Mouse (Mus musculus): ENCODE results near the gene Foxo3. TPM values are rescaled to one million over a fixed set of nuclear protein-coding genes. Genes with fewer than 3 reads are reported as not detected.

Gene Foxo3
- polyA plus RNA-seq, 3 experiments from 2014 or later, result 6.6 to 11.9 (median 9.2) TPM

GRCm38 (mm10) chr10:42221996-42222395, 54.6 kb downstream of the Foxo3 start:
- no peak for ATAC-seq

GRCm38 (mm10) chr10:42221136-42221891, 55.2 kb downstream of the Foxo3 start:
- ATAC-seq, result no peak

DNA sequence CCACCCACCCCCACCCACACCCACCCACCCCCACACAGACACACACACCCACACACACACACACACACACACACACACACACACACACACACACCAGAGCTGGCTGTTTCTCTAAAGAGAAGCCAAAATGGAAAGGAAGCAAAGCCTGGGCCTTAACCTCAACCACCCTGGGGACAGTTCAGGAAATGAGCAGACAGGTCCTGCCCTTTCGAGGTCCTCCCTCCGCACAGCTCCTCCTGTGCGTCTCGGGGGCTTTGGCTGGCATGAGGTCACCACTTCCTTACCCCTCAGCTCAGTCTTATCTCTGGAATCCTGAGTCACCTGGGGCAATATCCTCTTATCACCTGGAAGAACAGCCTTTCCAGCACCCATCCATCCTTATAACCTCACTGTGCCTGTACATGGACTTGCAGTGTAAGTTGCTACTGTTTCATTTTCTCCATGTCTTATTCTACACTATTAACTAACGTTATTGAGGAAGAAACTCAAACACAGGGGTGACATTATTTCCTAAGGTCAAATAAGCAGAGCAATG, 56.1 kb downstream of the Foxo3 start:
- no peak for ATAC-seq

- ATAC-seq, result no peak
Measured at GRCm38 (mm10) chr10:42211407-42211806, 65.1 kb downstream of the Foxo3 start.

DNA sequence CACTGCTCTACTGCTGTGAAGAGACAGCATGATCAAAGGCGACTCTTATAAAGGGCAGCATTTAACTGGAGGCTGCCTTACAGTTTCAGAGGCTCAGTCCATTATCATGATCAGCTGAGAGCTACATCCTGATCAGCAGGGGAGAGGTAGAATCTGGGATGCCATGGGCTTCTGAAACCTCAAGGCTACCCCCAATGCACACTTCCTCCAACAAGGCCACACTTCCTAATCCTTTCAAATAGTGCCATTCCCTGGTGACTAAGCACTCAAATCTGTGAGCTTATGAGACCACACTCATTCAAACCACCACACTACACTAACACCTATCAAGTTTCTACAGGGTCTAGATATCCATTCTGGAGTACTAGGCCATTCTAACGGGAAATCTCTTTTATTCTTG, 65.9 kb downstream of the Foxo3 start:
- ATAC-seq, result no peak

DNA sequence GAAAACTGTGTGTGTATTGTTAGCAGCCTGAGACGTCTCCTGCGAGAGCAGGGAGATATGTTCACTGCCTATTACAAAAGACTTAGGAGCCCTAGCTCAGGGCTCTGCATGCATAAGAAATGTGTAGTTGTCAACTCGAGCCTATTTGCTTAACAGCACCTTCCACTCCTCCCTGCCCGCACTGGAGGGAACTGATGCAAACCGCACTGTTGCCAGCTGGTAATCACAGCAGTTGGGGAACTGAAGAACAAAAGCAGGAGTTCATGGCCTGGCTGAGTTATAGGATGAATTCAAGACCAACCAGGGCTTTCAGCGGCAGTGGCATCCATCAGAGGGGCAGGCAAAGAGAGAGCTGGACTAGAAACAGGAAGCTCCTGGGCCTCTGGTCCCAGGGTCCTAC, 66.7 kb downstream of the Foxo3 start:
- ATAC-seq, result no peak

DNA sequence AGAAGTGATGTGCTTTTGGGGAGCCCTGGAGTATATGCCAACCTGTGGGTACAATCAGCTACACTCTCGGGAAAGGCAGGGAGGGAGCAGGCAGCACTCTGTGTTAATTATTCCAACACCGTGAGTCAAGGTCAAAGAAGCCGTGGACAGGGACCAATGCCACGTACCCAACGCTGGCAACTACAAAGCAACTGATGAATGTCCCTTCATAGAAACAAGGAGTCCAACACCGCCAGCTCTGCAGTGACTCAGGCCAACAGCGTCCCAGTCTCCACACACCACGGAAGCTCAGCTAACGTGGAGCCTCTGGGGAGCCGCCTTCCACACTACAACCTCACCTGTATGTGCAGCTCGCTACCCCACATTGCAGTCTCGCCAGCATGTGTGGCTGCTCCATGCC, 68.9 kb downstream of the Foxo3 start:
- ATAC-seq, result no peak

GRCm38 (mm10) chr10:42204768-42205412, 71.7 kb downstream of the Foxo3 start:
- no peak for ATAC-seq

DNA sequence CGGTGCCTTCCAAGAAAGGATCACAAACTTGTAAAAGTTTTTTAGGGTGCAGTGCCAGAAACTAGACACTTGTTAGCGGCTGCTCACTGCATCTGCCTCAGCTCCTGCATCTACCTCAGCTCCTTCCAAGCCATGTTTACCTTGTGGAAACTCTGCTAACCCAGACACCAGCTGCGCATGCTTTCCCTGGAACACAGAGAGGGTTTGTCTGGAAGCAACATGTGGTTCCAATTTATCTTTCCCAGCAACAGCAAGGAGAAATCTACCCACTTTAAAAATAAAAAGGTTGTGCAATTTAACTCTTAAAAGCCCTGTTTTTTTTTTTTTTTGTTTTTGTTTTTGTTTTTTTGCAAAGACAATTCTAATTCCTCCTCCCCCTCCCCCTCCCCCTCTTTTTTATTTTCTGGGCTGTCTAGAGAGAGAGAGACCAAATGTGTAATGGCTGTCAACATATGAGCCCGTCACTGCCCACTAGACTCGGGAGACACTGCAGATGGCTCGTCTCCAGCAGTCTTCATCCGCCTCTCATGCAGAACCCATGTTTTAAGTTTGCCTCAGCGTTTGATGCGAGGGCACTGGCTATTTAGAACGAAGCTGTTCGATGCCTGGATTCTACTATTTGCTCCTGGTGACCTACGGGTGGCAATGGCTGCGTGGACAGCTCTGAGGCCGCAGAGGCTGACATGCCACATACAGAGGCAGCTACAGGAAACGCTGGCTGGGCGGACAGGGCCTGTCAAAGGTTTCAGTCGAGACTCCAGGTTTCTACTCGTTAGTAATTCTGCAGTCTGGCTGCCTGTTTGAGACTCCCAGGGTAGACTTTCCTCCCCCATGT, 73.0 kb downstream of the Foxo3 start:
- no peak for ATAC-seq

DNA sequence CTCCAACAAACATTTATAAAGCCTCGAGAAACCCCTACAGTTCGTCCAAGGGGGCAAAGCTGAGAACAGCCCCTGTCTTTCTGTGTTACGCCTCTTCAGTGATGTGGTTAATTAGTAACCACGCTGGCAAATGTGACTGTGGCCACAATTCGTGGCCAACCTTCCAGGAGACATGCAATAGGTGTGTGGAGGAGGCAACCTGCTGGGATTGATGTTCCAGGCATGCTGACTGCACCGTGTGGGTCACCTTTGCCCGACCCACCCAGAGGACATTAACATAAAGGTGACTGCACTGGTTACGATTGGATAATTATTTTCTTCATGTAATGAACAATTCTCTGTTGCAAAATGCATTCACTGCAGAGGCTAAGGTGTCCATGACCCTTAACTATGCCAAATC, 74.0 kb downstream of the Foxo3 start:
- no peak for ATAC-seq

- ATAC-seq, result no peak
Measured at GRCm38 (mm10) chr10:42199472-42199871, 77.1 kb downstream of the Foxo3 start.

DNA sequence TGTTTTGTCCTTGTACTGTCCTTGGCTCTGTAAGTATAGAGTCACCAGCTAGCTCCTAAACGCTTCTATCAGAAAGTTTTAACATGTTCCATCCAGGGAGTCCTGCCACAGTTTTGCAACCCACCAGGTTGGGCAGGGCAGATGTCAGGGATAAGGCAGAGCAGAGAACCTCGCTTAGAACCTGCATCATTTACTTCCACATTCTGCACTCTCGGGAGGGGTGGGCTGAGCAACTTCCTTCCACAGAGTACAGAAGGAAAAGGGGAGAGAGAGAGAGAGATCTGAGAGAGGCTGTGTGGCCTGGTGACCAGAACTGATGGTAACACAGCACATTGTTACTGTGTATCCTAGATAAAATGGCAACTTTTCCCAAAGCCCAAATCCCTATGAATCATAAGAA, 77.9 kb downstream of the Foxo3 start:
- ATAC-seq, result no peak

DNA sequence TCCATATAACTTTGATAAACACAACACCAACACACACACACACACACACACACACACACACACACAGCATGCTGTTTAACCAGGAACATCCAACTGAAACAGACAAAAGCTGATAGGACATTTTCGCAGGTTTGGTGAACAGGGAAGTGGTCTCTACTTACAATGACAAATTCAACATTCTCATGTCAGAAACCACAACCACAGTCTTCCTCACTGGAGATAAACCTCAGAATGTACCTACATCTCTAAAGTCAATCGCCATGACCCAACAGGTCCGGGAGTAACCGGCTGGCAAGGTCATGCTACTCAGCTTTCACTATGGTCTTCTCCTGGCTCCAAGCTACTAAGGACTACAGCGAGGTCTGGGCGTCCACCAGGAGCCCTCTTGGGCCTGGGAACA, 81.8 kb downstream of the Foxo3 start:
- no peak for ATAC-seq

DNA sequence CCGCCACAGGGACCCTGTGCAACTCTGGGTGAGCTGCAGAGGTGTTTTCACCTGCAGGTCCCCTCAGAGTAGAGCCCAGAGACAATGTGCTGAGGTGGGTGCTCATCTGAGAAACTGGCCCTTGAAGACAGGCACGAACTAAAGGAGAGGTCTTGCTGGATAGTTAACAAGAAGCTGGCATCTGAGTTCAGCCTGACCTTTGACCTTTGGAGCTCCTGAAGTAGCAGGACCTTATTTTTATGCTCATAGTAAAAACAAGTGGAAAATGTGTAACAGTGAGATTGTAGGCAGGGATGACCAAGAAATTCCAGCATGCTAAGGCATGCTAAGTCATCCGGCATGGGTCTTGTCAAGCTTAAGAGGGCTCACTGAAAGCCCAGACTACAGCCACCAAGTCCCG, 82.6 kb downstream of the Foxo3 start:
- no peak for ATAC-seq

- no peak for ATAC-seq
Measured at GRCm38 (mm10) chr10:42192951-42193350, 83.6 kb downstream of the Foxo3 start.

DNA sequence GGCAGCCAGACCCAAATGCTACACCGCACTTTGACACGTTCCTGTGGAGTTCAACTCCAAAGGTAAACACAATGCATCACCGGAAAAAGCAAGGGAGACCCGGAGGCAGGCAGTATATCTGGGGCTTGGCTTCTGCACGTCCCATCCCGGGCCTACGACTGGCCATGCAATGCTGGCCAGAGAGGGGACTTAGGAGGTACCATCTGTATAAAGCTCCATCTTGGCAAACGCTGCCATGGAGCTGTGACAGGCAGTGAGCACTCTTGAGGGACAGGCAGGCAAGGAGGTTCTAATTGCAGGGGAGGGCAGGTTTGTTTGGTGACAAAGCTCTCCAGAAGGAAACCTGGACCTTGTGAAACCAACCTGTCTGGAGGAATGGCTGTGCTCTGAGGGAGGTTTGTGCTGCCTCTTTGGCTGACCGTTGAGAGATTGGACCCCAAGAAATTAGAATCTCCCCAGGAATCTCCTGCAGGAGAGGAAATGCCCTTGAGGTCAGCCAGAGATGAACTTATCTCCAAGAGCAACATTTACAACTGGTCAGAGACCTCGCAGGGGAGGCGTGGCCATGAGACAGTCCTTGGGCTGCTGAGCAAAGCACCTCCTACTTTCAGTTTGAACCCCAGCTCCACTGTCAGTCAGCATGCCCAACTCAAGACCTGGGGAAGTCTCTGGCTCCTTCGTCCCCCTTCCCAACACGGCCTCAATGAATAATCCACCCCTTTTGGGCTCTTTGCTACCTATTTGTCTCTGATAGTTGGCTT, 86.7 kb downstream of the Foxo3 start:
- no peak for ATAC-seq

DNA sequence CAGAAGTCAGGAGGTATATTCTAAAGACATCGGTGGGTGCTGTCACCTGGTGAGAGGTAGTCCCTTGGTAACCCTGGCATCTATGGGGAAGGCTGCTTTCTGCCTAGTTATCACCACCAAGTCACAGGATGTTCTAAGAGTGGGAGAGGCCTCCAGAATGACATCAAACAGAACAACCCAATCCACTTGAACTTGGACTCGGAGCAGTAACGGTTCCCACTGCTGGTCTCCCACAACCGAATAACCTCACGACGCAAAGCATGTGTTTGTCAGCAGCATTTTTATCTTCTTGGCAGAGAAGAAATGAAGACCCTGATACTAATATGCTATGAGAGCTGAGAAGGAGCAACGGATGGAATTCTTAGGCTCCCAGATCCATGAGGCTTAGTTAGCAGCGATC, 87.5 kb downstream of the Foxo3 start:
- no peak for ATAC-seq

DNA sequence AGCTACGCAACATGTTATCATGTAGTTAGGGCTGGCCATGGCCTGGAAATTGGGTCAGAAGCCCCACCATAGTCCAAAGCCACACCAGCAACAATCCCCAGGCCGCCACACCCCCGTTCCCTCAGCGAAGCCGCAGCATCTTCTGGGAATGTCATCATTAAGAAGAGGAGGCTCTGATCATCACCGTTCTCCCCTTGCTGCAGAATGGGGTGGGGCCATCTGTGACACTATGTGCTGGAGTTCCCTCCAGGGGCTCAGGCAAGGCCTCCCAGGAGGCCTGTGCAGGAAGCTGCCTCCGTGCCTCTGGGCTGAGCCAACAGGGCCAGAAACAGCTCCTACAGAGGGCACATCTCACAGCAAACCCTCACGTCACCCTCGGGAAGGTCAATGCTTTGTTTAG, 88.5 kb downstream of the Foxo3 start:
- no peak for ATAC-seq

GRCm38 (mm10) chr10:42186941-42187401, 89.6 kb downstream of the Foxo3 start:
- no peak for ATAC-seq

DNA sequence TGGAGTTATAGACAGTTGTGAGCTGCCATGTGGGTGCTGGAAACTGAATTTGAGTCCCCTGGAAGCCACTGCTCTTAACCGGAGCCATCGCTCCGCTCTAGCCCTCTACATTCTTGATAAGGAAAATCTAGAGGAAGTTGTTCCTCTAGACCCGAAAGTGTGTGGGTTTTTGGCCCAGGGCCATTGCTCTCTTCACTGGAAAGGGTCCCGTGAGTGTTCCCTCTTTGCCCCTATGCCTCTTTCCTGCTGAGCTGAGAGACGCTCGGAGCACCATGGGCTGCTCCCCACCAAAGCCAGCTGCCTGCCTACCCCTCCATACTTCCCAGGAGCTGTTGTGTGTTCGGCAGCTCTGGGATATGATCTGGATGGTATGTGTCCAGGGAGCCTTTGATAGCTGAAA, 96.2 kb downstream of the Foxo3 start:
- no peak for ATAC-seq

- no peak for ATAC-seq
Measured at GRCm38 (mm10) chr10:42178751-42179150, 97.8 kb downstream of the Foxo3 start.

Data from inflammation-experienced regulatory T-cells, adult 6 months (primary cell).